Mouse (Mus musculus): ENCODE data around the gene Sowahc. TPM values are rescaled to one million over a fixed set of nuclear protein-coding genes. Genes with fewer than 3 reads are reported as not detected.

The Sowahc gene
- polyA plus RNA-seq, 1 experiment from 2014 or later: 9.7 TPM

DNA sequence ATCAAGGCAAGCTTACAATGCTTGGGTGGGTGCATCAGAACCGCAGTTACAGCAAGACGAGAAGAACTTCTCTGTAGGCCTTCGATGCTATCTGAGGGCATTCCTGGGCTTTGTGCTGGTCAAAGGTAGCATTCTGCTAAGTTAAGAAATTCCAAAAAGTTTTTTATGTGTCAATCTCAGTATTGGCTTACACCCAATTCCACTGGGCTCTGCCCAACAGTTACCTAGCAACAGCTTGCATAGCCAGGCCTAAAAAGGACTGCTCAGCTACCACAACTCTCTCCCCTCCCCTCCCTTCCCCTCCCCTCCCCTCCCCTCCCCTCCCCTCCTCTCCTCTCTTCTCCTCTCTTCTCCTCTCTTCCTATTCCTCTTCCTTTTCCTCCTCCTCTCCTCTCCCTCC, 39.9 kb downstream of the Sowahc start:
- peak; percentile 8; the same call in 1 of the 2 replicates for ATAC-seq
- peak; percentile 63 for DNase-seq (ENCODE audit: low spot score)

DNA sequence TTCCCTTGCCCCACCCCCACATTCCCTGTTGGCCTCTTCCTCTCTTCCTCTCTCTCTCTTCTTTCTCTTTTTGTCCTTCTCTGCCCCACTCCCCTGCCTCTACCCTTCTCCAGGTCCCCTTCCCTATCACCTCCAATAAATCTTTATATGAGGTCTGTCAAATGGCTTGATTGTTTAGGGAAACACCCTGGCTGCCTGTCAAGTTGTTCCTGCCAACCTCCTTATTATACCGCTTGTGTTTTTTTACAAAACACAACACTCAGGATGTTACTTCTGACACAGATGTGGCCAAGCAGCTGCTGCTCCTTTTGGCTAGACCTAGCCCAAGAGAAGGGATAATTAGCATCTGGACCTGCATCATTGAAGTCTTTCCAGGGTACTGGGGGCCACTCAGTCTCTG, 40.3 kb downstream of the Sowahc start:
- no peaks in the 10 kb centered on the region for H3K9me3 ChIP-seq (ENCODE audit: low read length)
- H3K4me2 ChIP-seq (replicated peaks; ENCODE audit: low read depth, low read length): no peak overlapping the region
- ATAC-seq (no peak), DNase-seq (ENCODE audit: low spot score) (no peak)
- H3K36me3 ChIP-seq (ENCODE audit: insufficient read depth, low read length): no peaks in the 10 kb centered on the region
- H3K4me1 ChIP-seq (ENCODE audit: insufficient read depth, low read depth, low read length): peaks cover 10% of the 10 kb centered on the region
- H3K27ac ChIP-seq (ENCODE audit: low read length): no peak overlapping the region
- no peak overlapping the region for H3K9ac ChIP-seq (replicated peaks; ENCODE audit: low read depth)
- no peak overlapping the region for H3K4me3 ChIP-seq (ENCODE audit: low read depth, low read length)
- no peak for TF ChIP-seq EP300 (IDR thresholded peaks at IDR 0.05)
- TF ChIP-seq CTCF (IDR thresholded peaks at IDR 0.05): no peak
- WGBS: 40% methylated on average over 1 of the region's 1 CpGs
- no peaks in the 10 kb centered on the region for H3K27me3 ChIP-seq (replicated peaks; ENCODE audit: insufficient read depth, low read length)

More for the DNA sequence above, 39.9 kb downstream of the Sowahc start:
- Histone ChIP-seq H3K27me3 (replicated peaks; ENCODE audit: insufficient read depth, low read length) (no peaks in the 10 kb centered on the region), H3K9ac (replicated peaks; ENCODE audit: low read depth) (no peak overlapping the region), H3K4me3 (ENCODE audit: low read depth, low read length) (no peak overlapping the region), H3K4me1 (ENCODE audit: insufficient read depth, low read depth, low read length) (peaks cover 10% of the 10 kb centered on the region), H3K9me3 (ENCODE audit: low read length) (no peaks in the 10 kb centered on the region), H3K4me2 (replicated peaks; ENCODE audit: low read depth, low read length) (no peak overlapping the region), H3K27ac (ENCODE audit: low read length) (no peak overlapping the region), H3K36me3 (ENCODE audit: insufficient read depth, low read length) (no peaks in the 10 kb centered on the region)
- 54% methylated on average over 3 of the region's 3 CpGs for WGBS
- no peak for TF ChIP-seq EP300 (IDR thresholded peaks at IDR 0.05)
- no peak for TF ChIP-seq CTCF (IDR thresholded peaks at IDR 0.05)

DNA sequence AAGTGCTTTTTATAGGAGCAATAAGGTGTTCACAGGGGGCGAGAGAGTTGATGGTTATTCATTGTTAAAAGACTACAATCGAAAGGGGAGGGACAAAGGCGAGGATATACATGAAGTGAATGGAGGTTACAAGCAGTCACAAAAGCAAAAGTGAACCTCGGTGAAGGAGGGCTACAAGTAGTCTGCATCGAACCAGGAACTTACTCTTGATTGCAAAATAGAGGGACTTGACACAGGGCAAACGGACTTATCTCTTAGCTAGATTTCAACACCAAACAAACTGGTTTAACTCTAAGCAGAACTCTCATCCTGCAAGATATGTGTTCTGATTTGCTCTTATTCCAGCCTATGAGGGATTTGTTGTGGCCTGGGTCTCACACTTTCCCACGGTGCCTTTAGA, 41.2 kb downstream of the Sowahc start:
- H3K27ac ChIP-seq (ENCODE audit: low read length): peak overlapping the region; percentile 35; the same call in 1 of the 2 replicates
- H3K9me3 ChIP-seq (ENCODE audit: low read length): no peaks in the 10 kb centered on the region
- DNase-seq (ENCODE audit: low spot score): peak; percentile 80
- H3K4me1 ChIP-seq (ENCODE audit: insufficient read depth, low read depth, low read length): peaks cover 10% of the 10 kb centered on the region
- H3K4me3 ChIP-seq (ENCODE audit: low read depth, low read length): no peak overlapping the region
- no peak overlapping the region for H3K4me2 ChIP-seq (replicated peaks; ENCODE audit: low read depth, low read length)
- no peaks in the 10 kb centered on the region for H3K27me3 ChIP-seq (replicated peaks; ENCODE audit: insufficient read depth, low read length)
- 43% methylated on average over 7 of the region's 7 CpGs for WGBS
- no peak overlapping the region for H3K9ac ChIP-seq (replicated peaks; ENCODE audit: low read depth)
- no peaks in the 10 kb centered on the region for H3K36me3 ChIP-seq (ENCODE audit: insufficient read depth, low read length)
- ATAC-seq: peak; percentile 37
- TF ChIP-seq CTCF (IDR thresholded peaks at IDR 0.05) (no peak), EP300 (IDR thresholded peaks at IDR 0.05) (peak; percentile 29; the same call in 1 of the 2 replicates)

DNA sequence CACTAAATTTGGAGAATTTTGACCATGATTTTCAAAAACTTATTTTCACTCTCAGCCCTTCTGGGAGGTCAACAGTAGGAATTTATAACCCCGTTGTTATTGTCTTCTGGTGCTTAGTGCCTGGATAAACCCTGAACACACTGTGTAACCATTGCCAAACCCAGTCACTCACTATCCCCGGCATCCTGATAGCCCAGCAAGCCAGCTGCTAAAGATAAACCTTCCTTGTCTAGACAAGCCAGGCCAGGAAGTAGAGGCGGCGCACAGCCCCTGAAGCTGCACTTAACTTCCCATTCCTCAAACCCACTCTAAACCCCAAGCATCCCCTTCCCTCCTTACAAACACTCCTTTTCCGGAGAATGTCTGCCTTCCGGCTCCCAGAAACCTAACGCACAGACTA, 43.3 kb downstream of the Sowahc start:
- Histone ChIP-seq H3K27me3 (replicated peaks; ENCODE audit: insufficient read depth, low read length) (no peaks in the 10 kb centered on the region), H3K9ac (replicated peaks; ENCODE audit: low read depth) (no peak overlapping the region), H3K9me3 (ENCODE audit: low read length) (no peaks in the 10 kb centered on the region), H3K4me2 (replicated peaks; ENCODE audit: low read depth, low read length) (peak overlapping the region; percentile 27), H3K27ac (ENCODE audit: low read length) (peak overlapping the region; percentile 74), H3K4me3 (ENCODE audit: low read depth, low read length) (no peak overlapping the region), H3K4me1 (ENCODE audit: insufficient read depth, low read depth, low read length) (peaks cover 10% of the 10 kb centered on the region), H3K36me3 (ENCODE audit: insufficient read depth, low read length) (no peaks in the 10 kb centered on the region)
- TF ChIP-seq CTCF (IDR thresholded peaks at IDR 0.05) (no peak), EP300 (IDR thresholded peaks at IDR 0.05) (no peak)
- 3% methylated on average over 7 of the region's 7 CpGs for WGBS
- peak; percentile 41 for DNase-seq (ENCODE audit: low spot score)
- ATAC-seq: peak; percentile 31

DNA sequence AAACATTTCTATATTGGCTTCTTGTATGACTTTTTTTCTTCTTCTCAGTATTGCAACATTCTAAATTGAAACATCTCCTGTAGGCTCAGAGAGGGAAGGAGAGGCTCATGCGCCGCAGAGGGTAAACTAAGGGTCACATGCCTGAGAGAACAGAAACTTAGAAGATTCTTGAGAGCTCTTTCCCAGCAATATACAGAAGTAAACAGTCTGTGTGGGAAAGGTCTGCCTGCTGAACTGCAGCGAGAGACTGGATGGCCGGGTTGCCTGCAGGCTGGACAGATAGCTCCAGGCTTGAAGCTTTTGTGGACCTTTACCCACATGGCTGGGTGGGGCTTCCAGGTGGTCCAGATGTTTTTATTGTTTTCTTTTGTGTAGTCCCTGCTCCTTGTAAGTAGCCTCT, 43.9 kb downstream of the Sowahc start:
- Histone ChIP-seq H3K27ac (ENCODE audit: low read length) (peak overlapping the region; percentile 85), H3K9me3 (ENCODE audit: low read length) (no peaks in the 10 kb centered on the region), H3K4me3 (ENCODE audit: low read depth, low read length) (no peak overlapping the region), H3K4me2 (replicated peaks; ENCODE audit: low read depth, low read length) (peak overlapping the region; percentile 38), H3K27me3 (replicated peaks; ENCODE audit: insufficient read depth, low read length) (no peaks in the 10 kb centered on the region), H3K4me1 (ENCODE audit: insufficient read depth, low read depth, low read length) (peaks cover 10% of the 10 kb centered on the region), H3K9ac (replicated peaks; ENCODE audit: low read depth) (no peak overlapping the region), H3K36me3 (ENCODE audit: insufficient read depth, low read length) (no peaks in the 10 kb centered on the region)
- ATAC-seq (peak; percentile 88), DNase-seq (ENCODE audit: low spot score) (peak; percentile 92)
- 0% methylated on average over 4 of the region's 4 CpGs for WGBS
- TF ChIP-seq EP300 (IDR thresholded peaks at IDR 0.05) (peak; percentile 73), CTCF (IDR thresholded peaks at IDR 0.05) (no peak)

DNA sequence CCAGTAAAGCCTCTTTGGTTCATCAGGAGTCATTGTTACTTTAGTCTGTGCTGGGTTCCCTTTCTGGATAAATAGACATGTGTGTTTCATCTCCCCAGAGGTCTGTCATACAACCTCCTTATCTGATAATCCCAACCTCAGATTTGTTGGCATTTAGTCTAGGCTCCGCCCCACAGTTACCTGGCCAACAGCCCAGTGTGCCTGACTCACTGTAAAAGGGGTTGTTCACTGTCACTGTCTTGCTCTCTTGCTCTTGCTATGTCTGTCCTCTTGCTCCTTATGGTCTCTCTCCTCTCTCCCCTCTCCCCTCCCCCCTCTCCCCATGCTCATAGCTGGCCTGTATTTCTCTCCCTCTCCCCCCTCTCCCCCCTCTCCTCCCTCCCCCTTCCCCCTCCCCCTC, 44.3 kb downstream of the Sowahc start:
- DNase-seq (ENCODE audit: low spot score): peak; percentile 77
- TF ChIP-seq EP300 (IDR thresholded peaks at IDR 0.05) (no peak), CTCF (IDR thresholded peaks at IDR 0.05) (no peak)
- Histone ChIP-seq H3K27me3 (replicated peaks; ENCODE audit: insufficient read depth, low read length) (no peaks in the 10 kb centered on the region), H3K9ac (replicated peaks; ENCODE audit: low read depth) (no peak overlapping the region), H3K4me2 (replicated peaks; ENCODE audit: low read depth, low read length) (peak overlapping the region; percentile 38), H3K4me1 (ENCODE audit: insufficient read depth, low read depth, low read length) (peaks cover 10% of the 10 kb centered on the region), H3K36me3 (ENCODE audit: insufficient read depth, low read length) (no peaks in the 10 kb centered on the region), H3K9me3 (ENCODE audit: low read length) (no peaks in the 10 kb centered on the region), H3K27ac (ENCODE audit: low read length) (peak overlapping the region; percentile 85), H3K4me3 (ENCODE audit: low read depth, low read length) (no peak overlapping the region)
- WGBS: 43% methylated on average over 1 of the region's 1 CpGs
- ATAC-seq: peak; percentile 66

DNA sequence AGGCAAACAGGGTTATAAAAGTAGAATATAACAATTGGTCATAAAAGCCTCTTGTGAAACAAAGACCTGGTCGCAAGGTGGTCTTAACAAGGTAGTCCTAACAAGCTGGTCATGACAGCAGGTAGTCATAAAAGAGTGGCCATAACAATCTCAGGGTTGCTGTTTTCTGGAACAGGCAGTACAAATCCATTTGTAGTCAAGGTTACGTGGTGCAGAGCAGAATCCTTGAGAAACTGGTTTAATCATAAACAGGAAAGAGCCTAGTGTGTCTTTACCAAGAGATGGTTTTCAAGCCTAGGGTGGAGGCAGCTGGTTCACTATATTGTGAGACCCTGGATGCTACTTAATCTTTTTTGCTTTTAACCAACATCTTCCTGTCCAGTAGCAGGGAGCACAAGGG, 45.5 kb downstream of the Sowahc start:
- 61% methylated on average over 2 of the region's 2 CpGs for WGBS
- H3K27ac ChIP-seq (ENCODE audit: low read length): no peak overlapping the region

More for the DNA sequence above, 45.5 kb downstream of the Sowahc start:
- H3K4me1 ChIP-seq (ENCODE audit: insufficient read depth, low read depth, low read length): peaks cover 10% of the 10 kb centered on the region
- ATAC-seq: no peak
- H3K4me3 ChIP-seq (ENCODE audit: low read depth, low read length): no peak overlapping the region
- DNase-seq (ENCODE audit: low spot score): no peak
- no peak for TF ChIP-seq EP300 (IDR thresholded peaks at IDR 0.05)
- no peaks in the 10 kb centered on the region for H3K9me3 ChIP-seq (ENCODE audit: low read length)
- no peak overlapping the region for H3K9ac ChIP-seq (replicated peaks; ENCODE audit: low read depth)
- H3K27me3 ChIP-seq (replicated peaks; ENCODE audit: insufficient read depth, low read length): no peaks in the 10 kb centered on the region
- H3K36me3 ChIP-seq (ENCODE audit: insufficient read depth, low read length): no peaks in the 10 kb centered on the region
- H3K4me2 ChIP-seq (replicated peaks; ENCODE audit: low read depth, low read length): no peak overlapping the region

Data from lung, postnatal 0 days (tissue).